Mouse (Mus musculus): ENCODE data around the gene Tmtc4. TPM values are rescaled to one million over a fixed set of nuclear protein-coding genes. Genes with fewer than 3 reads are reported as not detected.
A peak's percentile ranks its signal among the peaks of the same experiment; 100 is the strongest.

Gene Tmtc4
- total RNA-seq, 2 experiments from 2014 or later = 34.8 to 52.1 TPM

DNA sequence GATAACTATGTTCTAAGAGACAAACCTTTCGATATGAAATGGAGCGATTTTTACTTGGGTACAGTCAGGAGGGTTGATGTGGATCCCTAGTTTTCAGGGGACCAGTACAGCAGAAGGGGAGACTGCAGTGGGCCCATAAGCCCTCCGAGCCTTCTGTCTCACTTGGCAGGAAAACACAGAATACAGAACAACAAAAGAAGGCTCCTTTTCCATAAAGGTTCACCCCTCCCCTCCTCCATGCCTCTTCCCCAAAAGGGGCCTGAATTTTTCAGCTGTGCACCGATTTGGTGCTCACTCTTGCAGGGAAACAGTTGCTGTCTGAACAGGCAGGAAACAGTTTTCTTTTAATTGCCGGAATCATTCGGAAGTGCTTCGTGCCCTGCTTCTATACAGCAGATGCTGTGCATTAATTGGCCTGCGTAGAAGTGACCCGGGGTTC lies 101.6 kb downstream of the Tmtc4 start:
- DNase-seq (ENCODE audit: extremely low spot score in 1 of 2, low spot score in 2 of 2) = no peak
- intact Hi-C loops (cut with DNase I) = no loop called here

DNA sequence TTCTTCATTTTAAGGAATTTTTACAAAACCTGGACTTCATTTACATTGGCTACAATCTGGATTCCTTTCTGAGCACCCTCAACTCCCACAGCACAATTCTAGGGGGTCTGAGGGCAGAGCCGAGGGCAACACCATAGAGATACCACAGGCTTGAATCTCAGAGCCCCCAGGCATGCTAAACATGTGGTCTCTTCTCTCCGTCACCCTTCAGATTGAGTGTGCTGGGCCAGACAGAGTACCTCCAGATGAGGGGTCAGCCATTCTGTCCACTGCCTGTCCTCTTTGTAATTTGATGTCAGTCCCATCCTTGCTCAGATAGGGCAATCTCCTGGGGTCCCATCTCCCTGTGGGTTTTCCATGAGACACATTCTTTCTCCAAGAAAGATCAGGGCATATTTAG lies 102.1 kb downstream of the Tmtc4 start:
- intact Hi-C loops (cut with DNase I) = no loop called here
- no peak for DNase-seq (ENCODE audit: extremely low spot score in 1 of 2, low spot score in 2 of 2)

DNA sequence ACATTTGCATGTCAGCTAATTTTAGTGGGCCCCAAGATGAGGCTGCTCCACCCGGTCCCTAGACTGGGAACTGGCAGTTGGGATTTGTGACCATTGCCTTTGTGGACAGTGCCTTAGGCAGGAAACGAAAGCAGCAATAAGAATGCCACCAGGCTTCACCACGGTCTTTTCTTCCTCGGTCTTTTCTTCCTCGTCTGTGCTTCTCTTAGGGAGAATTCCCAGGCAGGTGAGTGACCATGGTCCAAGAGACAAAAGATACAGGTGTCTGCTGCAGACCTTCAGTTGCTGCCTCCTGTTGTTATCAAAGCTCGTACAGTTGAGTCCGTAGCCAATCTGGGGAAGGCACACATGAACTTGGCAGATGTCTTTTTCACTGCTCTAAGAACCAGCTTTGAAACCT lies 103.5 kb downstream of the Tmtc4 start:
- no peak for DNase-seq (ENCODE audit: extremely low spot score in 1 of 2, low spot score in 2 of 2)
- intact Hi-C loops (cut with DNase I) = no loop called here

DNA sequence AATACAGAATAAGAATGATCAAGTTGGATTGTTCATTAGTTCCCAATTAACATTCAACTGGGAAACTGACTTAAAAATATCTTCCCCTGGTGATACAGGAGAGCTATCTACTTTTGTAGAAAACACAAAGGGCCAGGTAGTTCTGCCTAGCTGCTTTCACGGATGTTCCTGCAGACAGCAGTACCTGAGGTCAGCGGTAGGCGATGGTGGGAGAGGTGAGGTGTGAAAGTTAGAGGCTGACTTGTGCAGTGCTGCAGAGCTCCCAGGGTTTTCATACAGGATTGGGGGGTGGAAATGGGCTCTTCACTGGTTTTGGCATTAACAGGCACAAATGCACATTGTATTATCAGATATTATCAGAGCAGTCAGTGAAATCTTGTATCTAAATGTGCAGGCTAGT lies 106.0 kb downstream of the Tmtc4 start:
- no peak for DNase-seq (ENCODE audit: extremely low spot score in 1 of 2, low spot score in 2 of 2)
- intact Hi-C loops (cut with DNase I) = loop anchor here (5.0 kb wide), 2 partner anchors 390 to 650 kb away; no protein-coding TSS in a partner anchor

DNA sequence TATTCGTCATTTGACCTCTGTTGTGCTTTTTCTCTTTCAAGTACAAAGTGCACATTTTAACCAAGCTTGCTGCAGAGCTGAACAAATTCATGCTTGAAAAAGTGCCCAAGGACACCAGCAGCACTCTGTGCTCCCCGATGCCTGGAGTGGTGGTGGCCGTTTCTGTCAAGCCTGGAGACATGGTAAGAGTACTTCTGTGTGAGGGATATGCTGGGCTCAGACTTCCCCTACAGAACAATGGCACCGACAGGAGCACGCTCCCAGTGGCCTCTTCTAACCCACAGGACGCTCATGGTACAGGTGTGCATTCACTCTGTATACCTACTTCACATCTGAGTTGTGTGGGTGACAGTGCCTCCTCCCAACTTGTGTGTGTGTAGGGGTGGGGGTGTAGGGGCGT lies 107.1 kb downstream of the Tmtc4 start:
- no peak for DNase-seq (ENCODE audit: extremely low spot score in 1 of 2, low spot score in 2 of 2)
- intact Hi-C loops (cut with DNase I) = loop anchor here (5.0 kb wide), 2 partner anchors 389 to 649 kb away; no protein-coding TSS in a partner anchor

DNA sequence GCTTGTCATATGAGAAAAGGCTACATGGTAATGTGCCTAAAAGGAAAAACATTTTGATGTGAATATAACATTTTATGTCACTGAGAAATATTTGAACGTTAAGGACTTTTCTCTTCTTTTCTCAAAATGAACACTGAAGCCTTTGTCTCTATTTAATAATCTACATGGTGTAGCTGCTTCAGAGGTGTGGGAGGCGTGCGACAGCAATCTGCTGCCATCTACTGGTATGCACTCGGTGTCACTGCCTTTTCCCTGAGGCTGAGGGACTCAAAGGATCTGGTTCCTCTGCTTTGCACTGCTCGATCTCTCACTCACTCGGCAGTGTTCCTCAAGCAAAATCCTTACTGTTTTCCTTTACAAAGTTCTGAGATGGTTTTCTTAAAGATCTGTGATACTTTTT lies 107.7 kb downstream of the Tmtc4 start:
- intact Hi-C loops (cut with DNase I) = loop anchor here (5.0 kb wide), 2 partner anchors 389 to 649 kb away; no protein-coding TSS in a partner anchor
- peak; percentile 87 to 90 for DNase-seq (ENCODE audit: extremely low spot score in 1 of 2, low spot score in 2 of 2)

DNA sequence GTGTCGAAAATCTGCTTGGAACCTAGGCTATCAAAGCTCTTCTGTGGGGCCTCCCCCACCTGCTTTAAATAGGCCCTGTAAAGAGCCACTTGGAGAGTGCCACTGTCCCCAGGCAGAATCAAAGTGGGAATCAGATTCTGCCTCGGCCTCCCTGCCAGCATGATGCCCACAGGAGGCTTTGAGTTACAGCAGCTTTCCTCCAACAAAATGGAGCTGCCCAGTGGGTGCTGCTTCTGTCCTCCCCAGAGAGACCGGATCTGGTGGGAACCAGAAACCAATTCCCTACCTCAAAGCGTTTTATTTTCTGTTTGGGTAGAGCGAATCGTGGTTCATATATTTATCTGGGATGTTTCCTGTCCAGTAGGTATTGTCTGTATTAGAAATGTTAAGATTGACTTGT lies 108.2 kb downstream of the Tmtc4 start:
- DNase-seq (ENCODE audit: extremely low spot score in 1 of 2, low spot score in 2 of 2) = no peak
- intact Hi-C loops (cut with DNase I) = loop anchor here (5.0 kb wide), 2 partner anchors 388 to 648 kb away; no protein-coding TSS in a partner anchor

DNA sequence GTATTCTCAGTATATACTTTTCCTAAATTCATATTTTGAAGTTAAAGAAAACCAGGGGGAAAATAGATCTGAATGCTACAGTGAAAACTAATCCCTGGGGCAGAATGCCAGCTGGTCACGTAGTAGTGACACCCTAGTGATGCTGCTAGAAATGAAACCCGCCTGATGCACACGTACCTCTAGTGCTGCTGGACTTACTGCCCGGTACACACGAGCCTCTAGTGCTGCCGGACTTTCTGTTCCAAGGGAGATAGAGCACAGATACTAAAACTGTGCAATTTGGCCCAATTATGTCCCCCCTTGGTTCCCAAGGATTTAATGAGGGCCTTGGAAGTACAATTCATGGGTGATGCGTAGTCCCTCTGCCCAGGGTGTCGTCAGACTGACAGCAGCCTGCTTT lies 108.8 kb downstream of the Tmtc4 start:
- intact Hi-C loops (cut with DNase I) = loop anchor here (5.0 kb wide), 2 partner anchors 388 to 648 kb away; no protein-coding TSS in a partner anchor
- peak in 1 of 2 experiments; percentile 70 for DNase-seq (ENCODE audit: extremely low spot score in 1 of 2, low spot score in 2 of 2)

DNA sequence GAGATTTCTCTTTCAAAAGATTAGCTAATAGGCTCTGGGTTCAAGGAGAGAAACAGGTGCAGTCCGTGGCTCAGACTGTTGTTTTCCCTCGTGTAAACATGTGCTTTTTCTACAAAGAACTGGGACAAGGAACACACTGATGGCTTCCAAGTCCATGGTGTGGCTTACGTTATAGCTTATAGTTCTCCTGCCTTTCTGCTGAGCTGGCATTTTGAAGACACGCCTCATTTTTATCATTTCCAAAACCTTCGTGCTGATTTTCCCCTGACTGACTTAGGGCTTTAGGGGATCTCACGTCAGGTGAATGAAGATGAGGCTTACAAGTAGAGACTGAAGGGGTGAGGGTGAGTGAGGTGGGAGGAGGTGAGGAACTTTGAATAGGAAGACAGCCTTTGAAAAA lies 111.2 kb downstream of the Tmtc4 start:
- DNase-seq (ENCODE audit: extremely low spot score in 1 of 2, low spot score in 2 of 2) = no peak
- intact Hi-C loops (cut with DNase I) = no loop called here

DNA sequence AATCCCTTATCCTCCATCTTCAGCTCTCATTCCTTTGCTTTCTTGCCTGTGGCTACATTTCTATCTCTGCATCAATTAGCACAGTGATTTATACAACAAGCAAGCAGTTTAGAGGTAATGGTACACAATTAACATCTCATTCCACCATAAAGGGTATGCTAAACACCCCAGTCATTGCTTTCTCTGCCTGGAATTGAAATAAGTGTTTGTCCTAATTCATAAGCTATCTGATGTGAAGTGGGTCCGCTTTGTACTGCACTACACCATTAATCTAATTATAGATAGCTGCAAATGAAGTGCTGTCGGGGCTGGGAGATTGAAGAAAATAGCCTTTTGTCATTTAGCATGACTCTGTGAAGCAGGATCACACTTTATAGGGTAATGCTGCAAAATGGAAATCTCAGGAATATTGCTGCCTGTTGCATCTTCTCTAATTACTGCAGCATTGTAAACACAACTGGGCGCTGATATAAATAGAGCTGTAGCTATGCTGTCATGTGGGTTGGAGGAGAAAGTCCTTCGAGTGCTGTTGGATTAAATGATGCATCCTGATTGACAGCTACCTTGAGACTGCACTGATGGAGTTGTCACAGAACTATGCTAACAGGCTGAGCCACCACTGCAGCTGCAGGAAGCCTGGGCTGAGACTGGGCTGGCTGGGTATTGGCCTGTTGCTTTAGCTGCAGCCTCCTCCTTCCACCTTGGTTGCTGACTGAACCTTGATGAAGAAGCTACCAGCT lies 111.8 kb downstream of the Tmtc4 start:
- DNase-seq (ENCODE audit: extremely low spot score in 1 of 2, low spot score in 2 of 2) = no peak
- intact Hi-C loops (cut with DNase I) = no loop called here

DNA sequence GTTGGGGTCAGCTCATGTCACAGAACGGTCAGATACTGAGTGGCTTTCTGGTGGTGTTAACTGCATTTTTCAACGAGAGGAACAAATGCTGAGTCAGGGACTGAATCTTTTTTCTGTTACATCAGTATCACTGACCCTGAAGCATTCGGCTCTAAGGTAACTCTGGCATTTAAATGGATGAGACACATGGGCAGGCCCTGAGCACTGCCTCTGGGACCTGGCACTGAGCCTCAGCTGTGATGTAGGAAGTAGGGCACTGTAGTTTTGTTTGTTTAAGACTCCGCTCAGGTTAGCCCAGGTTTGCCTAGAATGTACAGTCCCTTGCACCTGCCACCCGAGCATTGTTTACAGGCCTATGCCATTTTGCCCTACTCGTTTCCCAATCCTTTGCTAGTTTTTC lies 114.0 kb downstream of the Tmtc4 start:
- DNase-seq (ENCODE audit: extremely low spot score in 1 of 2, low spot score in 2 of 2) = no peak
- intact Hi-C loops (cut with DNase I) = no loop called here

Other genes with a start within 250 kb of the Tmtc4 start
- gene Ggact, start 70.3 kb downstream of the Tmtc4 start, total RNA-seq (2021) = 10 to 100 TPM; 16.6 to 17.2 TPM

Measured in left cerebral cortex, postnatal 10 days (tissue).